Mouse (Mus musculus): ENCODE measurements around the gene Micu2. TPM values are rescaled to one million over a fixed set of nuclear protein-coding genes. Genes with fewer than 3 reads are reported as not detected.
"Not testable (repeated sequence)": the region's sequence is repeated elsewhere in the genome, so short reads cannot be mapped to it uniquely, and the experiment has no call there.

Micu2 gene
- polyA plus RNA-seq, 1 experiment from 2014 or later, result 68.9 TPM

GRCm38 (mm10) chr14:57945834-57946233 lies 53.2 kb downstream of the Micu2 start:
- no peaks in the 10 kb centered on the region for H3K9me3 ChIP-seq (replicated peaks)
- no peak for ATAC-seq (ENCODE audit: low FRiP score)
- no peak overlapping the region for H3K9ac ChIP-seq (replicated peaks)
- no peak overlapping the region for H3K4me3 ChIP-seq (replicated peaks)
- no peaks in the 10 kb centered on the region for H3K4me1 ChIP-seq
- H3K4me2 ChIP-seq, result no peak overlapping the region
- H3K27me3 ChIP-seq (replicated peaks), result no peaks in the 10 kb centered on the region
- no peak overlapping the region for H3K27ac ChIP-seq (replicated peaks)
- H3K36me3 ChIP-seq, result peaks cover 36% of the 10 kb centered on the region
- 80% methylated on average over 4 of the region's 4 CpGs for WGBS

GRCm38 (mm10) chr14:57937297-57937696 lies 61.8 kb downstream of the Micu2 start:
- ATAC-seq (ENCODE audit: low FRiP score), result no peak
- Histone ChIP-seq H3K4me3 (replicated peaks) (no peak overlapping the region), H3K36me3 (peaks cover 16% of the 10 kb centered on the region), H3K9ac (replicated peaks) (no peak overlapping the region), H3K27me3 (replicated peaks) (no peaks in the 10 kb centered on the region), H3K27ac (replicated peaks) (no peak overlapping the region), H3K4me1 (no peaks in the 10 kb centered on the region), H3K9me3 (replicated peaks) (no peaks in the 10 kb centered on the region), H3K4me2 (no peak overlapping the region)
- 93% methylated on average over 6 of the region's 6 CpGs for WGBS

- H3K4me3 ChIP-seq (replicated peaks), result no peak overlapping the region
- no peaks in the 10 kb centered on the region for H3K4me1 ChIP-seq
- no peak overlapping the region for H3K27ac ChIP-seq (replicated peaks)
- H3K9me3 ChIP-seq (replicated peaks), result no peaks in the 10 kb centered on the region
- H3K4me2 ChIP-seq, result no peak overlapping the region
- H3K36me3 ChIP-seq, result peaks cover 8% of the 10 kb centered on the region; the same call in 1 of the 2 replicates
- 95% methylated on average over 13 of the region's 13 CpGs for WGBS
- H3K27me3 ChIP-seq (replicated peaks), result no peaks in the 10 kb centered on the region
- ATAC-seq (ENCODE audit: low FRiP score), result no peak
- no peak overlapping the region for H3K9ac ChIP-seq (replicated peaks)
Measured at GRCm38 (mm10) chr14:57934666-57935065, 64.4 kb downstream of the Micu2 start.

- no peaks in the 10 kb centered on the region for H3K27me3 ChIP-seq (replicated peaks)
- no peaks in the 10 kb centered on the region for H3K9me3 ChIP-seq (replicated peaks)
- H3K4me1 ChIP-seq, result no peaks in the 10 kb centered on the region
- ATAC-seq (ENCODE audit: low FRiP score), result no peak
- H3K4me2 ChIP-seq, result no peak overlapping the region
- no peak overlapping the region for H3K4me3 ChIP-seq (replicated peaks)
- no peak overlapping the region for H3K27ac ChIP-seq (replicated peaks)
- 65% methylated on average over 7 of the region's 7 CpGs for WGBS
- peaks cover 11% of the 10 kb centered on the region; the same call in 1 of the 2 replicates for H3K36me3 ChIP-seq
- H3K9ac ChIP-seq (replicated peaks), result no peak overlapping the region
Measured at GRCm38 (mm10) chr14:57933608-57934007, 65.5 kb downstream of the Micu2 start.

- Histone ChIP-seq H3K36me3 (peaks cover 11% of the 10 kb centered on the region; the same call in 1 of the 2 replicates), H3K4me3 (replicated peaks) (no peak overlapping the region), H3K27me3 (replicated peaks) (no peaks in the 10 kb centered on the region), H3K9me3 (replicated peaks) (no peaks in the 10 kb centered on the region), H3K9ac (replicated peaks) (no peak overlapping the region), H3K4me2 (no peak overlapping the region), H3K4me1 (no peaks in the 10 kb centered on the region), H3K27ac (replicated peaks) (no peak overlapping the region)
- WGBS, result 83% methylated on average over 7 of the region's 7 CpGs
- no peak for ATAC-seq (ENCODE audit: low FRiP score)
Measured at GRCm38 (mm10) chr14:57932881-57933443, 66.1 kb downstream of the Micu2 start.

- Histone ChIP-seq H3K4me1 (no peaks in the 10 kb centered on the region), H3K9me3 (replicated peaks) (no peaks in the 10 kb centered on the region), H3K27ac (replicated peaks) (no peak overlapping the region), H3K4me3 (replicated peaks) (no peak overlapping the region), H3K4me2 (no peak overlapping the region), H3K36me3 (peaks cover 46% of the 10 kb centered on the region), H3K27me3 (replicated peaks) (no peaks in the 10 kb centered on the region), H3K9ac (replicated peaks) (no peak overlapping the region)
- 36% methylated on average over 10 of the region's 10 CpGs for WGBS
- ATAC-seq (ENCODE audit: low FRiP score), result no peak
Measured at GRCm38 (mm10) chr14:57921428-57922131, 77.5 kb downstream of the Micu2 start.

GRCm38 (mm10) chr14:57920568-57921310 lies 78.3 kb downstream of the Micu2 start:
- Histone ChIP-seq H3K4me1 (no peaks in the 10 kb centered on the region), H3K27ac (replicated peaks) (no peak overlapping the region)
- 87% methylated on average over 18 of the region's 18 CpGs for WGBS

GRCm38 (mm10) chr14:57919148-57919875 lies 79.8 kb downstream of the Micu2 start:
- peaks cover 53% of the 10 kb centered on the region for H3K36me3 ChIP-seq
- no peak overlapping the region for H3K9ac ChIP-seq (replicated peaks)
- no peak overlapping the region for H3K27ac ChIP-seq (replicated peaks)
- H3K4me3 ChIP-seq (replicated peaks), result no peak overlapping the region
- WGBS, result 95% methylated on average over 17 of the region's 17 CpGs
- H3K4me1 ChIP-seq, result no peaks in the 10 kb centered on the region
- H3K9me3 ChIP-seq (replicated peaks), result no peaks in the 10 kb centered on the region
- no peak for ATAC-seq (ENCODE audit: low FRiP score)
- H3K27me3 ChIP-seq (replicated peaks), result no peaks in the 10 kb centered on the region
- no peak overlapping the region for H3K4me2 ChIP-seq

More at GRCm38 (mm10) chr14:57920568-57921310, 78.3 kb downstream of the Micu2 start:
- H3K9me3 ChIP-seq (replicated peaks), result no peaks in the 10 kb centered on the region
- H3K36me3 ChIP-seq, result peaks cover 51% of the 10 kb centered on the region
- no peak overlapping the region for H3K4me3 ChIP-seq (replicated peaks)
- H3K4me2 ChIP-seq, result no peak overlapping the region
- ATAC-seq (ENCODE audit: low FRiP score), result no peak
- no peaks in the 10 kb centered on the region for H3K27me3 ChIP-seq (replicated peaks)
- no peak overlapping the region for H3K9ac ChIP-seq (replicated peaks)

- Histone ChIP-seq H3K4me2 (no peak overlapping the region), H3K9ac (replicated peaks) (no peak overlapping the region), H3K27ac (replicated peaks) (no peak overlapping the region), H3K9me3 (replicated peaks) (no peaks in the 10 kb centered on the region), H3K4me3 (replicated peaks) (no peak overlapping the region), H3K36me3 (peaks cover 38% of the 10 kb centered on the region), H3K27me3 (replicated peaks) (no peaks in the 10 kb centered on the region), H3K4me1 (0 out of 2 replicates have a peak, but pooled peaks cover 4% of the 10 kb centered on the region)
- WGBS, result 47% methylated on average over 6 of the region's 6 CpGs
- ATAC-seq (ENCODE audit: low FRiP score), result no peak
Measured at GRCm38 (mm10) chr14:57915341-57915740, 83.7 kb downstream of the Micu2 start.

- not testable (repeated sequence) for H3K9me3 ChIP-seq (replicated peaks); H3K4me3 ChIP-seq (replicated peaks); H3K9ac ChIP-seq (replicated peaks); H3K4me2 ChIP-seq; H3K27ac ChIP-seq (replicated peaks); H3K4me1 ChIP-seq; ATAC-seq (ENCODE audit: low FRiP score); H3K27me3 ChIP-seq (replicated peaks)
- WGBS, result 43% methylated on average over 1 of the region's 1 CpGs
- peaks cover 25% of the 10 kb centered on the region for H3K36me3 ChIP-seq
Measured at GRCm38 (mm10) chr14:57912211-57913007, 86.7 kb downstream of the Micu2 start.

GRCm38 (mm10) chr14:57911787-57912186 lies 87.3 kb downstream of the Micu2 start:
- not testable (repeated sequence) for H3K9ac ChIP-seq (replicated peaks); ATAC-seq (ENCODE audit: low FRiP score); H3K27ac ChIP-seq (replicated peaks); H3K9me3 ChIP-seq (replicated peaks); H3K4me1 ChIP-seq; H3K4me2 ChIP-seq; H3K27me3 ChIP-seq (replicated peaks); H3K4me3 ChIP-seq (replicated peaks)
- H3K36me3 ChIP-seq, result peaks cover 19% of the 10 kb centered on the region

Measured in neural tube, embryonic 15.5 days (tissue).